Mouse (Mus musculus) heart, embryonic 11.5 days (tissue): ENCODE measurements around the gene Gp1ba. TPM values are rescaled to one million over a fixed set of nuclear protein-coding genes. Genes with fewer than 3 reads are reported as not detected.

ENCODE experiments used
- ATAC-seq: fragments of 200-750 bp; cut with Nextera tagmentation; replicated peaks from 2 replicates; pipeline ENCODE4 v1.8.0; 2017; ENCODE audit warnings: moderate library complexity; ENCODE audit not compliant: insufficient number of reproducible peaks, low FRiP score, low TSS enrichment
- H3K27ac ChIP-seq: fragments of 300-500 bp; sonication (generic); 2 replicates; pipeline ENCODE4 v1.5.1; 2014; ENCODE audit warnings: mild to moderate bottlenecking, low read depth, low read length
- H3K27me3 ChIP-seq: fragments of 300-500 bp; sonication (generic); 2 replicates; pipeline ENCODE4 v1.6.1; 2014; ENCODE audit warnings: mild to moderate bottlenecking, low read length, mixed read lengths; ENCODE audit not compliant: control insufficient read depth, insufficient read depth
- H3K36me3 ChIP-seq: fragments of 300-500 bp; sonication (generic); 2 replicates; pipeline ENCODE4 v1.6.1; 2014; ENCODE audit warnings: mild to moderate bottlenecking, low read length, moderate library complexity, mixed read lengths; ENCODE audit not compliant: control insufficient read depth, insufficient read depth
- H3K4me1 ChIP-seq: fragments of 300-500 bp; sonication (generic); 2 replicates; pipeline ENCODE4 v1.6.1; 2014; ENCODE audit warnings: low read length; ENCODE audit not compliant: control insufficient read depth, insufficient read depth
- H3K4me2 ChIP-seq: fragments of 300-500 bp; sonication (generic); 2 replicates; pipeline ENCODE4 v1.6.1; 2014; ENCODE audit warnings: mild to moderate bottlenecking, moderate library complexity
- H3K4me3 ChIP-seq: fragments of 300-500 bp; sonication (generic); 2 replicates; pipeline ENCODE4 v1.5.1; 2014; ENCODE audit warnings: low read depth, low read length
- H3K9ac ChIP-seq: fragments of 300-500 bp; sonication (generic); 2 replicates; pipeline ENCODE4 v1.6.1; 2014; ENCODE audit warnings: mild to moderate bottlenecking, low read depth, low read length, moderate library complexity
- H3K9me3 ChIP-seq: fragments of 300-500 bp; sonication (generic); replicated peaks from 2 replicates; pipeline ENCODE4 v1.6.1; 2016; ENCODE audit warnings: low read length; ENCODE audit not compliant: control insufficient read depth
- WGBS: fragments of 180-500 bp; shearing (Covaris S2); extraction: QIAGEN DNeasy Blood & Tissue Kit; methylation state at CpG from one replicate; pipeline ENCODE4 v1.1.7; 2014; ENCODE audit not compliant: insufficient replicate concordance; 5-methylcytosine and 5-hydroxymethylcytosine counted together
- polyA plus RNA-seq: library from polyadenylated mRNA; unstranded; fragments of >200 nt; fragmentation: Nextera tagmentation; extraction: Ambion mirVana; gene quantifications from 2 replicates; pipeline ENCODE4 v1.2.1, GENCODE M21; 2014

Gene Gp1ba
- polyA plus RNA-seq, 1 experiment from 2014 or later, result 2.6 TPM

DNA sequence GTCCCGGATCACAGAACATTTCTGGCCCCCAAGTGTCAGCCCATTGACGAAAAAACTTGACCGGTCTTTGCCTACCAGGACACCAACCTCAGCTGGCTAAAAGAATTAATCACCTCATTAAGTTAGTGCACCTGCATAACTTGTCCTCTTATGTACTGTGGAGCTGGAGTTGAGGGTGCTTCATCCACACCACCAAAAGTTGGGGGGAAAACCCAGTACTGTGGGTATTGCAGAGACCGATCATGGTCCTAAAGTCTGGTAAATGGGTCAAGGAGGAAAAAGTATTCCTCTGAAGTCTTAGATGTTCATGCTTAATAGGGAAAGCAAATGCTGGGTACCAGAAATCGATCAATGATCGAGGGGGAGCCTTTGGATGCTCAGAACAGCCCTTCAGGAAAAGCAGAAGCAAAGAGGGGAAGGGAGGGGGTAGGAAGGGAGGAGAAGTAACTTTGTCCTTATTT, 14.0 kb downstream of the Gp1ba start:
- peaks cover 31% of the 10 kb centered on the region for H3K36me3 ChIP-seq
- no peaks in the 10 kb centered on the region for H3K27me3 ChIP-seq
- peak overlapping the region; percentile 82 for H3K4me2 ChIP-seq
- ATAC-seq, result no peak
- no peaks in the 10 kb centered on the region for H3K9me3 ChIP-seq
- peak overlapping the region; percentile 99 for H3K27ac ChIP-seq
- H3K4me1 ChIP-seq, result peaks cover 50% of the 10 kb centered on the region
- WGBS, result 45% methylated on average over 6 of the region's 6 CpGs
- H3K4me3 ChIP-seq, result peak overlapping the region; percentile 100
- H3K9ac ChIP-seq, result peak overlapping the region; percentile 100

DNA sequence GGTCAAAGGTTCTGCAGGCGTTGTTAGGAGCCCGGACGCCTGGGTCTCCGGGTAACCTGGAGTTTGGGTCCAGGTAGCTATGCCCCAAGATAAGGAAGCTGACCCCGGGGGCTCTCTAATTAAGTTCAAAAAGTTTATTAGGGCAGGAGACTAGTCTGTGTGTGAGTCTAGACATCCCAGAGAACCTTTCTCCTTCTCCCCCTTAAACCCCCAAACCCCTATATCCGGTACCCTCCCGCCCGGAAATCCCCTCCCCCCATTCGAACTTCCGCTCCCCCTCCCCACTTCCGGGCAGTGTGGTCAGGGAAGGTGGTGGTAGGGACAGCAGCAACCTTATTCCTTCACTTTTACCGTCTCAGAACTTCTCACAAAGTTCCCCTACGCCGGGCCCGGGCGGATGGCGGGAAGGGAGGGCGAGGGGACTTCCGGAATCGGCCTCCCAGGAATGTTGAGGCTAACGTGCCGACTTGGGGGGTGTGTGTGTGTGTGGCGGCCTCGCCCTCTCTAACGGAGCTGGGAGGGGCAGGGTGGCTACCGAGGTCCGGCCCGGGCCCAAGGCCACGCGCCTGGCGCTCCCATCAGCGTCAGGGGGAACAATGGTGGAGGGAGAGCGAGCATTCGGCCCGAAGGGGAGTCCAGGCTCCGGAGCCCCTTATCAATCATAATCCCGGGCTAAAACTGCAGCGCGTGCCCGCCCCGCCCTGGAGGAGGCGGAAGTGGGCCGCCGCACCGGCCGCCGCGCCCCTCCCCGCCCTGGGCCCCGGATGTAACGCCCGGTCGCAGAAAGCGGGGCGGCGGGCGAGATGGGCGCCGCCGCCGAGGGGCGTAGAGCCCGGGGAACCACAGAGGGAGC, 14.6 kb downstream of the Gp1ba start:
- Histone ChIP-seq H3K36me3 (peaks cover 31% of the 10 kb centered on the region), H3K27ac (peak overlapping the region; percentile 99), H3K4me1 (peaks cover 52% of the 10 kb centered on the region), H3K4me3 (peak overlapping the region; percentile 100), H3K9me3 (no peaks in the 10 kb centered on the region), H3K9ac (peak overlapping the region; percentile 100), H3K4me2 (peak overlapping the region; percentile 82), H3K27me3 (no peaks in the 10 kb centered on the region)
- 0 out of 2 replicates have a peak, but pooled peaks have one; percentile 37 for ATAC-seq
- under 1% methylated on average over 58 of the region's 63 CpGs for WGBS

DNA sequence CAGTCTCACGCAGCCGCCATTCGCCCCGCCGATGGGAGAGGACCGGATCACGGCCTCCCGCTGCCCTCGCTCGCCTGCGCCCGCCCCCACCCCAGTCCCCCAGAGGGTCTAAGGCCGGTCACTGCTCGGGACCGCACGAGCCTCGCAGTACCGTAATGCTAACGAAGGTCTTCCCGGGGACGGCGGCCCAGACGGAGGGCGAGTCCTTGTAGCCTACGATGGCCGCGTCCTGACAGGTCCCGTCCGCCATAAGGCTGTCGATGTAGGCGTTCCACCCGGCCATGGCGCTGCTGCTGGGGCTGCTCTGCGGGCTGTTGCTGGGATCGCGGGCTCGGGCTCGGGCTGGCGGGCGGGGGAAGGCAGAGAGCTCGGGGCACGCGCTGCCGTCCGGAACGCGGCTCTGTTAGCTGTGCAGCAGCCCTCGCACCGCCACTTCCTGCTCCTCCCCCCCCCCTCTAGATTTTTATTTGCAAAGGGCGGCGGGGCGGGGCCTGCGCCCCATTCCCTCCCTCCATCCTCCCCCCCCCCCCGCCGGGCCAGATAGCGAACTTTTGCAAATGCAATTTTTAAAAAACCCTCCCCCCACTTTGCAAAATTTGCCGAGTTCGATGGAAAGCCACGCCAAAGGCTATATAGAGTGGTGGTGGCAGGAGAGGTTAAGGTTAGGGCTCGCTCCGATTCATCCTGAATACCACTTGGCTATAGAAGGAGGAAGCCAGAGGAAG, 15.4 kb downstream of the Gp1ba start, which contains the start of gene Pfn1:
Pfn1 (minus strand) TSS at position 447 of the 725 bp plus-strand sequence.
- Histone ChIP-seq H3K4me1 (peaks cover 51% of the 10 kb centered on the region), H3K4me3 (peak within 1 kb of the TSS; percentile 100), H3K9ac (peak within 1 kb of the TSS; percentile 100), H3K27ac (peak within 1 kb of the TSS; percentile 99), H3K4me2 (peak within 1 kb of the TSS; percentile 82), H3K27me3 (no peaks in the 10 kb centered on the region), H3K9me3 (no peaks in the 10 kb centered on the region), H3K36me3 (peaks cover 26% of the 10 kb centered on the region)
- WGBS, result under 1% methylated on average over 52 of the region's 61 CpGs
- peak; percentile 33; the same call in 1 of the 2 replicates for ATAC-seq

DNA sequence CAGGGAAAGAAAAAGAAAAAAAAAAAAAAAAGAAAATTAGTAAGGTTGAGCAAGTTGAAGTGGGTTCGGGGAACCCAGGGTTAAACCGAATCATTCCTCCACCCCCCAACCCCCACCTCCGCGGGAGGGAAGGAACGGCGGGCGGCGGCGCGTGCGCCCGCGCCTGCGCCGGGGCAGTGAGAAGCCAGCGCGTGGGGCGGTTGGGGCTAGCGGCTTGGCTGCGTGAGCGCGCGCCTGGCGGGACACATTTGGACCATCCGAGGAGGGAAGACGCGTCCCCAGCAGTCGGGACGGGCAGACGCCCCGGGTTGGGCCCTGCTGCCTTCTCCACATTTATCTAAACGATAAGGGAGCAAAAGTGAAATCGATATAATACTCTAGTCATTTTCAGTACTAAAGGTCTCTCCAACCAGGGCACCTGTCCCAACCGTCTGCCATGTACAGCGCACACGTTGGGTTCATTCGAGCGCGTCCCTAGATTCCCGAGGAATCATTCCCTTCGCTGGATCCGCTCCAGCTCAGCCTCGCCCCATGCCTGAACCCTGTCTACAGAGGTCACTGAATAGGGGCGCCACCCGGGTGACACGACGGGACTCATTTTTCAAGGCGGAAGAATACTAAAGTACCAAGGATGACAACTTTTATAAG, 16.1 kb downstream of the Gp1ba start:
- Histone ChIP-seq H3K27me3 (no peaks in the 10 kb centered on the region), H3K9ac (peak overlapping the region; percentile 100), H3K36me3 (peaks cover 20% of the 10 kb centered on the region), H3K9me3 (no peaks in the 10 kb centered on the region), H3K4me2 (peak overlapping the region; percentile 82), H3K4me1 (peaks cover 50% of the 10 kb centered on the region), H3K27ac (peak overlapping the region; percentile 99), H3K4me3 (peak overlapping the region; percentile 100)
- WGBS, result under 1% methylated on average over 43 of the region's 48 CpGs
- ATAC-seq, result peak; percentile 45; the same call in 1 of the 2 replicates

DNA sequence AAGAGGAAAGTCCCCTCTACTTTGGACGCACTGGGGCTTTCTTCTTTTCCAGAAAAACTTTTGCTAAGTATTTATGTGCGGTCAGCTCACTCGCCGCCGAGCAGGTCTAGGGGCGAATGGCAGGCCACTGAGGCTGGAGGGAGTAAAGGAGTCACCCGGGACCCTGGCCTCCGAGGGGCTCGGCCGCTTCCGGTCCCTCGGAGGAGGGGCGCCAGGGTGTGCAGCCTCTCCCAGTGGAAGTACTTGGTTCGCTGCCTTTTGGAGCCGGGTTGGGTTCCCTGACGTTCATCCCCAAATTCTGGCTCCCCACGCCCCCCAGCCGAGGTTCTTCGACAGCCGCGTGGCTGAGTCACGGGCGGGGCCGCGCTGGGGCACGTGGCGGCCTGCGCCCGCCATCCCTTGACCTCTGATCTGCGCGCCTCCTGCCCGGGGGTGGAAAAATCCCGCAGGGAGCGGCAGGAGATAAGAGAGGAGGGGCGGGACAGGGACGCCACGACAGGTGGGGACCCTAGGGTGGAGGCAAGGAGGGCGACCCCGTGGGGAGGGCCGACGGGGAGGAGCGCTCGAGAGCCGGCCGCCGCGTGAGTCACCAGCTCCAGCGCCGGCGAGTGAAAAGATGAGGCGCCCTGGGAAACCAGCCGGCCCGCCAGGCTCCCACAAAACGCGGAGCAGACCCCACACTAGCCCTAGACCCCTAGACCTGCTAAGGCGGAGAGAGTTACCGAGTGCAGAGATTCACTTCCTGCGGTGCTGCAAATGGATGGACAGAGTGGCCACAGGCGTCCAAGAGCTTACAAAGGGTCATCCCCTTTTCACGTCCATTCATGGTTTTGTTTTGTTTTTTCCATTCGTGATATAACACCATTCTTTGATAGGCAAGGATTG, 16.9 kb downstream of the Gp1ba start:
- Histone ChIP-seq H3K27me3 (no peaks in the 10 kb centered on the region), H3K9ac (peak overlapping the region; percentile 100), H3K4me3 (peak overlapping the region; percentile 100), H3K4me1 (peaks cover 45% of the 10 kb centered on the region), H3K9me3 (no peaks in the 10 kb centered on the region), H3K36me3 (peaks cover 16% of the 10 kb centered on the region), H3K4me2 (peak overlapping the region; percentile 82), H3K27ac (peak overlapping the region; percentile 99)
- peak; percentile 10; the same call in 1 of the 2 replicates for ATAC-seq
- under 1% methylated on average over 60 of the region's 61 CpGs for WGBS

DNA sequence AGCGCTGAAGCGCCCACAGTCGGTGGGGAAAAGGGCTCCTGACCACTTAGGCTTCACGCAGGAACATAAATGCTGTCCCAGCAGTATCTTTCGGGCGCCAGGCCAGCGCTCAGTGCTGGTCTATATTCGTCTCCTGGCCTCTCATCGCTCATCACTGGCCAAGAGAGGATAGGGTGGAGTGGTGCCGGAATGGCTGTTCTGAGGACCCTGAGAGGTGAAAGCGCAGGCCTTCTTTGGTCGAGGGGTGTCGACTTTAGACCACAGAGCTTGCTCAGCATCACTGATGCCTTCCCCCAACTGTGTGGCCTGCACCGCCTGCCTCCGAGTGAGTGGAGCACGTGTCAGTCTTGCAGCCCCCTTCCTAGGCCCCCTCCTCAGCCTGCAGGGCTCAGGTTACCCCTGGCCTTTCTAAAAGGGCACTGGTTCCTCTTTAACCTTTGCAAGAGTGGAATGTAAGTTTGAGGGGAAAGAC, 17.6 kb downstream of the Gp1ba start:
- H3K4me2 ChIP-seq, result peak overlapping the region; percentile 82
- ATAC-seq, result no peak; the same call in 1 of the 2 replicates
- 2% methylated on average over 16 of the region's 16 CpGs for WGBS

DNA sequence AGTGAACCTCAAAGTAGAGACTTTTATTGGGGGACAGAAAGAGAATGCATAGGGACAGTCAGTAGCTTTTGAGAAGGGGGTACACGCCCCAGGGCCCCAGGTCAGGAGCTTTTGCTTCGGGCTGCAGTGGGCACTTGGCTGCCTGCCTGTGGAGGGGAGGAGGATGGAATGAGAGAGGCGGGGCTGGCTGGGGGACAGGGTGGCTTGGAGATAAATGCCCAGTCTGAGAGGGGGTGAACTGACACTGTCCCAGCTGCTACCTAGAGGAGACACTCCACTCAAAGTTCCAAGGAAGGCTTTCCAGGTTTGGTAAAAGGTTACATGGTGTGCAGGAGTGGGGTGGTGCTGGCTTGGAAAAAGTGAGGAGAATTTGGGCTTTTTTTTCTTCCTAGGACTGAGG, 18.0 kb downstream of the Gp1ba start, which contains the start of gene Eno3:
Eno3 (plus strand) TSS at position 239 of the 400 bp plus-strand sequence.
- peak within 1 kb of the TSS; percentile 100 for H3K4me3 ChIP-seq
- peak within 1 kb of the TSS; percentile 100 for H3K9ac ChIP-seq
- H3K4me1 ChIP-seq, result peaks cover 36% of the 10 kb centered on the region
- peaks cover 10% of the 10 kb centered on the region for H3K36me3 ChIP-seq
- H3K27me3 ChIP-seq, result no peaks in the 10 kb centered on the region
- no peak for ATAC-seq
- 2% methylated on average over 3 of the region's 3 CpGs for WGBS
- peak within 1 kb of the TSS; percentile 99 for H3K27ac ChIP-seq
- peak within 1 kb of the TSS; percentile 82 for H3K4me2 ChIP-seq
- no peaks in the 10 kb centered on the region for H3K9me3 ChIP-seq

More for the DNA sequence above, 17.6 kb downstream of the Gp1ba start:
- Histone ChIP-seq H3K4me3 (peak overlapping the region; percentile 100), H3K36me3 (peaks cover 11% of the 10 kb centered on the region), H3K27me3 (no peaks in the 10 kb centered on the region), H3K9ac (peak overlapping the region; percentile 100), H3K27ac (peak overlapping the region; percentile 99), H3K4me1 (peaks cover 39% of the 10 kb centered on the region), H3K9me3 (no peaks in the 10 kb centered on the region)
